Mouse (Mus musculus) ES-E14 (cell line): ENCODE results near the gene AC129217.1.

ENCODE experiments used
- CHD2 ChIP-seq: IDR thresholded peaks from 2 replicates; pipeline ENCODE4 v1.6.1; 2014; ENCODE audit warnings: mild to moderate bottlenecking, low read depth, low read length, inconsistent platforms
- MAFK ChIP-seq: IDR thresholded peaks from 2 replicates; pipeline ENCODE4 v1.6.1; 2014; ENCODE audit warnings: mild to moderate bottlenecking, low read depth, low read length, inconsistent platforms; ENCODE audit not compliant: insufficient read depth
- ZNF384 ChIP-seq: IDR thresholded peaks from 2 replicates; pipeline ENCODE4 v1.6.1; 2012; ENCODE audit warnings: low read depth, low read length, inconsistent platforms

- TF ChIP-seq ZNF384 (no peak), CHD2 (no peak), MAFK (no peak)
Measured at GRCm38 (mm10) chr19:8803204-8803780, 26.3 kb upstream of the AC129217.1 start.
